Mouse (Mus musculus) megakaryocyte progenitor cell, adult 5-6 weeks (primary cell): ENCODE data around the gene Kdelc1. TPM values are rescaled to one million over a fixed set of nuclear protein-coding genes. Genes with fewer than 3 reads are reported as not detected.

Source experiments
- ATAC-seq: replicated peaks from 2 replicates; pipeline ENCODE4 v1.8.0; 2016; ENCODE audit warnings: mild to moderate bottlenecking, moderate TSS enrichment, inconsistent platforms; ENCODE audit not compliant: poor library complexity
- total RNA-seq, 2 experiments: library from RNA; stranded (forward) in 1 of 2; stranded (reverse) in 1 of 2; fragments of 157-497, 149-512 nt in 1 of 2; fragments of 200-1000 nt in 1 of 2; gene quantifications; 2 replicates each; pipeline versions ENCODE4 v1.2.3 to v1.2.4; 2015 to 2017

The Kdelc1 gene
- total RNA-seq (2015) (38.7 and 41.8 TPM in 2 replicates), total RNA-seq (2017) (34.3 and 35.7 TPM in 2 replicates)

DNA sequence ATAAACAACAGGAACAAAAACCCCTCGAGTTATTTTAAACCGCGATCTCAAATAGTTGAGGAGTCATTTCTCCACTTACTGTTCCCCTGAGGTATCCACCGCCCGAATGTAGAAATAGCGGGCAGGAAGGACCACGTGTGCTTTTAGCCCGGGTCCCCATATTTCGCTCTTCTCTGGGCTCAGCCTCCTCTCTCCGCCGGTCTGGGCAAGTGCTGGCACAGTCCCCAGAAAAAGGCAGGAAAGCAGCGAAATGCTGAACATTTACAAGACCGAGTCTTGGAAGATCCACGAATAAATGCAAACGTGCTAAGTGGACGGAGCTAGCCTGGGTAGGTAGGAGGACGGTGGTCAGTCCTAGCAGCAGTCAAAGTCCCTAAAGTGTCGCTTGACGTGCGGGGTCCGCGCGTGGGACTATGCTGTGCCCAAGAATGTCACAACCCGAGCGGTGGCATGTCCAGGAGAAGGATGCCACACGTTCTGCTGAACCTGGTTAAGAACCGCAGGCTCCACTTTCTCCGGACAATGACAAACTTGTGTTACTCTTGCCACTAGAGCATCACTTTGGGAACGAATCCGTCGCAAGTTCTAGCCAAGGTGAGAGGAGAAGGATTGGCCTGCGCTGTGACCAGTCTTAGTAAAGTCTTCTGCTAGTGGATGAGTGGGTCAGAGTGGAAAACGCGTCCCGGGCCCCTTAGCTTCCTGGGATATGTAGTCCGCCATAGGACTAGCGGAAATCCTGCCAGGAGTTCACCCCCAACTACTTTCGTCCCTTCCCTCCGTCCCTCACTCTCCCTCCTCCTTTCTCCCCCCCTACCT, at the start of gene Kdelc1, which contains the start of gene Bivm:
TSS of gene Kdelc1 (minus strand) at position 570 of the 816 bp plus-strand sequence.
TSS of gene Bivm (plus strand) at position 719 of the 816 bp plus-strand sequence.
- peak; percentile 78 for ATAC-seq

DNA sequence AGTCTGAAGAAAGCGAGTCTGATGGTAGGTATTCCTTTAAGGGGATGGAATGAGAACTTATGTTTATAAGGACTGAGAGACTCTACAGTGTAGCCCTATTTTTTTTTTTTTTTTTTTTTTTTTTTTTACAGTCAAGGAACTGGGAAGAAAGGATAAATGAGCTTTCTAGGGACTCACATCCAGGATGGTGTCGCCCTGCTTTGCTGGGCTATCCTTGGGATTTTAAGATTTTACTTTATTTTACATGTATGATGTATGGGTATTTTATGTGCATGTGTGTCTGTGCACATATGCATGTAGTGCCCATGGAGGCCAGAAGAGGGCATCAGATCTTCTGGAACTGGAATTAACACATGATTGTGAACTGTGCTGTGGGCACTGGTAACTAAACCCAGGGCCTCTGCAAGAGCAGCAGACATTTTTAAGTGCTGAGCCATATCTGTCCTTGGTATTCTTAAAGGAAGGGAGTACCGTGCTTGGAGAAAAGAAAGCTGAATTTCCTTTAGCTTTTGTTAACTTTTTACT, 49.3 kb upstream of the Kdelc1 start:
- 0 out of 2 replicates have a peak, but pooled peaks have one; percentile 11 for ATAC-seq

DNA sequence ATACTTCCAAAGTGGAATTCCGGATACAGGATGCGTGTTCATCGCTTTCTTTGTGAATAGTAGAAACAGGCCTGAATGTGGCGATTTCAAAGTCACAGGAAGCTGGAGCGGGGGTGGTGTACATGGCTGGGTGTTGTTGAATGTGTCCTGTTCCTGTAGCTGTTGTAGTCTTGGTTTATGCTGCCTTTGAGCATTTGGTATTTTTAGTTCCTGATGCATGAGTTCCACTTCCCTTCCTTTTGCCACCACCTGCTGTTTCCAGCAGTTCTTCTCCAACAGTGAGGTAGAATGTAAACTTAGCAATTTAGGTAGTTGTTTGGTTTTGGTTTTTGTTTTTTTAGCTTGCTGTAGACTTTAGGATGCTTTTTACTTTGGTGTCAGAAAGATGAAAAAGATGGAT, 43.8 kb upstream of the Kdelc1 start:
- ATAC-seq, result peak; percentile 57

DNA sequence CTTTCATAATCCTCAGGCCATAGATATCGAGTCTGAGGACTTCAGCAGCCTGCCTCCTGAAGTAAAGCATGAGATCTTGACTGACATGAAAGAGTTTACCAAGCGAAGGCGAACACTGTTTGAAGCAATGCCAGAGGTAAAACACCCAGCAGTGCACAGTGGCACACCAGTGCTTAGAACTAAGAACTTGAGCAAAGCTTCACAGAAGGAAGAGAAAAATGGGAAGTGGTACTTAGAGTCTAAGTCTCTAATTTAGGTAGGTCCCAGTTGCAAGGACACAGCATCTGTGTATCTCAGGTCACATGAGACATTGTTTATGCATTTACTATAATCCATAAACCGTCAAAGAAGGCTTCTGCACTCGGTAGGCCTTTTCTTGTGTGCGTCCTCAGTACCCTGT, 43.2 kb upstream of the Kdelc1 start:
- ATAC-seq, result no peak

DNA sequence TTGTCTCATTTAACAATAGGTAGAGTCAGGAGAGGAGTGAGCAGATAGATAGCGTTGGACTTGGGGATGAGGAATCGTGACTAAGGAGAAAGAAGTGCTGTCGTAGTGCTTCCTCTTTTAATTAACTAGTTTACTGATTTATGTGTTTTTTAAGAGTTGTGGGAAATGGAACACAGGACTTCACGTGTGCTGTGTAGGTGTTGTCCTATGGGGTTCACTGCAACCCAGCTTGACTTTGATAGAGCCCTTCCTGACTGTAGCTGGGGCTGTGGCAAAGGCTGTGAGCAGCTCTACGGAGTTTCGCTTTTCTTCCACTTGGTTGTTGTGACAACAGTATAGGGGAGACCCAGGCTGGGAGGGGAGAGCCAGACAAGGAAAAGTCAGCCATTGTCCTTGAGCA, 39.7 kb upstream of the Kdelc1 start:
- peak; percentile 43 for ATAC-seq

DNA sequence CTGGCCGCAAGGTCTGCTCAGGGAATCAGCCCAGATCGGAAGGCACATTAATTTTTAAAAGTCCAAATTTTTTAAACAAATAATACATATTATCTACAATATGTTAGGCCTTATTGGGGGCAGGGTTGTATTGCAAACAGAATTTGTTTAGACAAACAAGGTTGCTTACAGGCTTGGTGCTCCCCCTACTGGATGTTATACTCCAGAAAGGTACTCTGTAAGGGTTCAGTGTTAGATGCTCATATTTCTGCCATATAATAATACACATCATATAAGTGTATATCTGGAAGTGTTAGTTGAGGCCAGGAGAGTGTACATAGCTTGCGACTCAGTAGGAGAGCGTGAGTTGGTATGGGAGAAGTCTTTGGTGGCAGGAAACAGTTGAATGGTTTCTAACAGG, 36.7 kb upstream of the Kdelc1 start:
- peak; percentile 85 for ATAC-seq

DNA sequence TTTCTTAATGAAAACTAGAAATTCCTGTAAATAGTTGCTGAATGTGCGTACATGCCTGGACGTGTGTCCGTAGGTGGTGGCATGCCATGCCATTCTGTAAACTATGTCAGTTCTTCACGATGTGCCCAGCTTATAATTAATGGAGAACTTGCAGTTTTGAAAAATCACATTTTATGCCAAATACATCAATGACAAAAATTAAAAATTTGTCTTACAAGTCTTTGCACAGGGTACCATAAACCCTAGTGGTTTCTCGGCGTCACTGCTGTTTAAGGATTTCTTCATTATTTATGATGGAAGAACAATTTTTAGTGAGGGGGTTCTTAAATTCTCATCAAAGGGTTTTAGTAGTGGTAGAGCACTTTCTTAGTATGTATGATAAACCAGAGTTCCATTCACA, 30.1 kb upstream of the Kdelc1 start:
- ATAC-seq, result no peak

DNA sequence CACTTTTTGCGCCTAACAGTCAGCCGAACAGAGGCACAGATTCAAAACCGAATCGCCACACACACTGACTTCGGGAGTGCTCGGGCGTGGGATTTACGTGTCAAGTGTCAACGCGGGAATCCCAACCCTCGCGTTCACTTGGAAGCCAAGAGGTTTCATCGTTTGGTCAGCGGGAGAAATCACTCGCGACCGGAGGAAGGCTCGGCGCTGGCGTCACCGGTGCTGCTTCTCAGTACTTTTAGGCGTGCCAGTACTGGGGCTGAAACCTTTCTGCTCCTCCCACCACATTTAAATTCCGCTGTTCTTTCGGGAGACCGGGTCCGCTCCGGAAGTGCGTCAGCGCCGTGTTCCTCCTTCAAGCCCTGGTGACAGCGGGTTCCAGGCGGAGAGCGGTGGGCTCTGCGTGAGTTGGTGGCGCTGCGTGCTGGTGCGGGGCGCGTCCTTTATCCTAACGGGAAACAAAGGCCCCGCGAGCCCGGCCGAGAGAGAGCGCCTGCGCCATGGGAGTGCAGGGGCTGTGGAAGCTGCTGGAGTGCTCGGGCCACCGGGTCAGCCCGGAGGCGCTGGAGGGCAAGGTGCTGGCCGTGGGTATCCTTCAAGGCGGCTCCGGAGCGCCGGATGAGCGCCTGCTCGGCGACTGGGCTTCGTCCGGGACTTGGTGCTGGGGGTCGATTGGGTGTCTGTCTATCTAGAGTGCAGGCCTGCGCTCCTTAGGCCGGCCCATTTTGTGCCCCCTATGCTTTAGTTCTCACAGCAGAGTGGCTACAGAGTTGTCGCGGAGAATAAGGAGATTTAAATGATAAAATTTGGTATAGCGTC, 29.2 kb upstream of the Kdelc1 start, which contains the start of gene Ercc5:
TSS of gene Ercc5 (plus strand) at position 182 of the 819 bp plus-strand sequence.
- peak; percentile 95 for ATAC-seq

DNA sequence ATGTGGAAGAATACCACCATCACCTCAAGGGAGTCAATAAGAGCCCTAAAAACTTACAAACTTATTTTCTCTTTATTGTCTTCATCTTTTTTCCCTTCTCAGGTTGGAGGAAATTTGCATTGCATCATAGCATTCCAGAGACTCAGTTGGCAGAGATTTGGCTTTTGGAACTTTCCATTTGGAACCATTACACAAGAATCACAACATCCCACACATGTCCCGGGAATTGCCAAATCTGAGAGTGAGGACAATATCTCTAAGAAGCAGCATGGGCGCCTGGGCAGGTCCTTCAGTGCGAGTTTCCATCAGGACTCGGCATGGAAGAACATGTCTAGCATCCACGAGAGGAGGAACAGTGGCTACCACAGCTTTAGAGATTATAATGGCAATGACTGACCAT, 24.1 kb upstream of the Kdelc1 start:
- ATAC-seq, result no peak

DNA sequence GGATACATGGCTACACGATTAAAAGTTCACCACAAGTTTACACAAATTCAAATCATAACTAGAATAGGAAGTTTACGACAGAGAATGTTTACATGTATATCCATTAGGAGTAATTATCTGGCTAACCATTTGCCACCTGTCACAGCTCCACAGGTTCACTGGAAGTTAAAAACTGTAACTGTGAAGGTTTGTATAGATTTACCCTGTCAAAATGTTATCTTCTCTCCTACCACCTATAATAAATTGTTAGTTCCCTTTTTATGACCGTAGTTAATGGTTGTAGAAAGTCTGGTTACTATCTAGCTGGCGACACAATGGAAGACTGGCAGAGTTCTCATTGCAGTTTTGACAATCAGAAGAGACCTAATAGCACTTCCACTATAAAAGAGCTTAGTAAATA, 21.6 kb upstream of the Kdelc1 start:
- no peak for ATAC-seq

DNA sequence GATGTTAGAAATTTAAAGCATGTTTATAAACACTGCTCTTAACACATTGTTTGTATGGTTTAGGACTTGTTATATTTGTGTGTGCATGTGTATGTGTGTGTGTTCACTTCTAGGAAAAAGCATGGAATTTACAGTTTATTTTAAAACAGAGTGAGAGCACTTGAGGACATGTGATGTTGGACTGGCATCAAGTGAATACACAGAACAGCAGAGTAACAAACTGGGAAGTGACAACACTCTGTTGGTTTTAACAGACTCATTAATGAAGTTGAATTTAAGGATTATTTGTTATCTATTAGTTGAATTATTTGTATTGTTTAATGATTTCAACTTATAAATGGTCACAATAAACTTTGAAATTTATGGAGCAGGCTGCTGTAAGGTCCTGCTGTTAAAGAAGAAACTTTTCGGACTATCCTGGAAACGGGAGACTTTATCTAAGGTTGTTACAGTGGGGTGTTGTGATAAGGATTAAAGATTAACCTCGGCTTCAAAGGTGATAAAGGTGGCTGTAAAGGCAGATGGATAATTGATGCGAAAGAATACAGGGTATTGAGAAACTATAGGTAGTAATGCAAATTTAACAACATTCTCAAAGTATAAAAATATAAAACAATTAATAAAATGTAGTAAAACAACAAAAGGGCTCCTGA, 11.4 kb upstream of the Kdelc1 start:
- no peak for ATAC-seq

DNA sequence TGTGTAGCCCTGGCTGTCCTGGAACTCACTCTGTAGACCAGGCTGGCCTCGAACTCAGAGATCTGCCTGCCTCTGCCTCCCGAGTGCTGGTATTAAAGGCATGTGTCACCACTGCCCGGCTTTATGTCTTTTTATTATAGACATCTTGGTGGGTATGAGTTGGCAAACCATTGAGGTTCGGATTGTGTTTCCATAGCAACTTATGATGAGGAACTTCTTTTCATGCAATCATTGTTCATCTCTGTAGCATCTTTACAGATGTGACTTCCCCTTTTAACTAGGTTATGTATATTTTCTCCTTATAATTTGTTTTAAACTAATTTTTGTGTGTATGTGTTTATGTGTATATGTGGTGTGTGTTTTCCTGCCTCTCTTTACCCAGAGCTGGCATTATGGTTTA, 7.0 kb upstream of the Kdelc1 start:
- peak; percentile 44 for ATAC-seq

DNA sequence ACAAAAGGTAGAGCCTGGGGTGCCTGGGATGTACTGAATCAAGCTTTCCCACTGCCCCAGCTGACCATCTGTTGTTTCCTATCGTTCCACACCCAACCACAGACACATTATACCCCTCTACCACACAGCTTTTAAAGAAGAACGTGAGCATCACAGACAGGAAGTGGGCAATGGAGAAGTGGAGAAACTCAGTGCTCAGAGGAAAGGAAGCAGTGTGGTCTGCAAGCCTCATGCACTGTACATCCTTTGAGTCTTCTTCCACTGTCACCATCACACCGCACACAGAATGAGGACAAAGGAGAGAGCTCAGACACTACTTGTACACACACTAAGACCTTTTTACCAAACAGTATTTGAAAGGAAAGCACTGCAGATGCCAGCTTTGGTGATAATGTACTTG, 3.6 kb upstream of the Kdelc1 start:
- ATAC-seq, result peak; percentile 37

DNA sequence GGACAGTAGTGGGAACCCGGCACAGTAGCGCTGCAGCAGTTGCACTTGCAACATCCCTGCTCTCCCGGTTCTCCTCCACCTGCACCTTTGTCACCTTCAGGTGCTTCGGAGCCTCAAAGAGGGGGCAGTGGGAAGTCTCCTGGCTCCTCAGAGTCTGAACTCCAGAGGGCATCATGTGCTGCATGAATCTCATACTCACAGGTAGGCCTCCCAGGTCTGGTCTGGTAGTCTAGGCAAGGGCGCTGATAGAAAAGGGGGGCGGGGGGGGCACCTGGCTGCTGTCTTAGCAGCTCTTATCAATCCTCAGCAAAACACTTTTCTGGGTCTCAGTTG, 1.4 kb upstream of the Kdelc1 start:
- no peak for ATAC-seq

DNA sequence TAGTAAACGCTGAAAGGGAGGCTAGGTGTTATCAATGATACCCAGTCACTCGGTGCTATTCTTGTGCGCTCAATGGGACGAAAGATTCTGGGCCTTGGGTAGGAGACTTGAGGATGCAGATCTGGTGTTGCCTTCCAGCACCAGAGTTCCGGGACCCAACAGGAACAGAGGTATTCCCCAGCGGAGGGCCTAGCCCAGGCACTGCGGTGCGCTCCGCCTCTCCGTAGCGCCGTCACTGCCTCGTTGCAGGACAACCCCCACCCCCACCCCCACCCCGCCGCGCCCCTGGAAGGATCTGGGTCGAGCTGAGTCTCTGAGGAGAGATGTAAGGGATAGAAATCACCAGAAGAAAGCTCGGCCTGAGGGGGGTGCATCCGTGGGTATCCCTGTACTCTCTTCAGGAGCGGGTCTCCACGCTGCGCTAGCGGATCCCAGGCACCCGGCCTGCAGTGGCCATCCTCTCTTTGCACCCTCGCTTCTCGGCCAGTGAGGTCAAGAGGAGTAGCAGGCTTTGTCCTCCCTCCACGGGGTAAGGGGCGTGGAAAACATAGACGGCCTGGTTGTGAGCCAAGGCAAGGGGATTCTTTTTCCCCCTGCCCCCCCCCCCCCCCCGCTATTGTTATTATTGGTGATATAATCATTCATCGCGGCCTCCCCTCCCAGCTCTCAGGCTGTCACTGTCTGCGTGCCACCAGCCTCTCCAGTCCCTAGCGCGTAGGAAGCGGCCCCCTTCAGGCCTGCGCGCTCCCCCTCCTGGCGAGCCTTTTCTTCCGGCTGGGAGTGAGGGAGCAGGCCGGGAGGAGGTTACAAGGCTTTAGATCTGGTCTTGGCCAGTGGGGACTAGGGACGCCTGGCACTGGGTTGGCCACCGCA, 829 bp upstream of the Kdelc1 start:
- peak; percentile 63 for ATAC-seq

DNA sequence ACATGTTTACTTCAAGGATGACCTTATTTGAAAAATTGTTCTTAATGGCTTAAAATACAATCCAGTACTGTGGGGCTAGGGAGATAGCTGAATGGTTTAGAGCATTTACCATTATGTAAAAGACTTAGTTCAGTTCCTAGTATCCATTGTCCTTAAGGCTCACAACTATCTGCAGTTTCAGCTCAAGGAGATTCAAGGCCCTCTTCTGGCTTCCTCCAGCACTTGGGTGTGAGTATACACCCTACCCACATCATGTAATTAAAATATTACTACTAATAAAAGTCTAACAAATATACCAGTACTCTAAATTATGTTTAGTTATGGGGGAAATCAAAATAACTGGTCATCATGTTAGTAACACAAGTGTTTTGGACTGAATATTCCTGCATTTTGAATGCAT, 1.0 kb downstream of the Kdelc1 start:
- no peak for ATAC-seq

DNA sequence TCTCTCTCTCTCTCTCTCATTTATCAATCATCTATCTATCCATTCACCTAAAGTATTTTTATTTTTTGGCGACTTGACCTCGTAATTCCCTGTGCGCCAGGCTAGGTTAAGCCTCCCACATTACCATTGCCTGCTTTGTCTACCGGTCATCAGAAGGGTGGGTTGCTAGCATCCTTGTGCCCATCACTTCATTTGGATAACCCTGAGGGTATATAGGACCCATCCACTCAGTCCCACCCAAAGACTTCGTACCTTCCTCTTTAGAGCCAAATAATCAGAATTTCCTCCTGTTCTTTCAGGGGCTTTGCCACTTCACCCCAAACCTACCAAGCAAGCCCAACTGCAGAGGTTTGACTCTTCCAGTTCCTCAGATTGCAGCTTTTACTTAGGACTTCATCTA, 15.7 kb downstream of the Kdelc1 start:
- ATAC-seq, result no peak

DNA sequence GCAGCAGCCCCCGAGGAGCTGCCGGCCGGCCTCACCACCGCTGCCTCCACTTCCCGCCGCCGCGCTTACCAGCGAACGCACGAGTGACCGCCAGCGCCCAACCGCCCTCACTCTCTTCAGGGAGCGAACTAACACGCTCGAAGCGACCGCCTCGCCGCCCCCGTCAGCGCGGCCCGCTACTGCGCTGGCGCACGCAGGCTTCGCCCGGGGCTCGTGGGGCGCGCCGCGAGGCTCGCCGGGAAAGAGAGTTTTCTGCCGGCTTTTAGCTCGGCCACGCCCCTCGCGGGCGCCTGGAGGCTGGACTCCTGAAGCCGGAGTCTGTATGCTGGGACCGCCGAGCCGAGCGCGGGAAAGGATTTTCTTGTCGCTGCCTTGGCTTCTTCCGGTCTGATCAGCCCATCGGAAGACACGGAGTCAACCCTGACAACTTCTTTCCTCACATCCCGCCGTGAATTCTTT, 16.3 kb downstream of the Kdelc1 start, which contains the start of gene Tex30:
TSS of gene Tex30 (minus strand) at position 183 of the 459 bp plus-strand sequence.
- peak; percentile 87 for ATAC-seq

DNA sequence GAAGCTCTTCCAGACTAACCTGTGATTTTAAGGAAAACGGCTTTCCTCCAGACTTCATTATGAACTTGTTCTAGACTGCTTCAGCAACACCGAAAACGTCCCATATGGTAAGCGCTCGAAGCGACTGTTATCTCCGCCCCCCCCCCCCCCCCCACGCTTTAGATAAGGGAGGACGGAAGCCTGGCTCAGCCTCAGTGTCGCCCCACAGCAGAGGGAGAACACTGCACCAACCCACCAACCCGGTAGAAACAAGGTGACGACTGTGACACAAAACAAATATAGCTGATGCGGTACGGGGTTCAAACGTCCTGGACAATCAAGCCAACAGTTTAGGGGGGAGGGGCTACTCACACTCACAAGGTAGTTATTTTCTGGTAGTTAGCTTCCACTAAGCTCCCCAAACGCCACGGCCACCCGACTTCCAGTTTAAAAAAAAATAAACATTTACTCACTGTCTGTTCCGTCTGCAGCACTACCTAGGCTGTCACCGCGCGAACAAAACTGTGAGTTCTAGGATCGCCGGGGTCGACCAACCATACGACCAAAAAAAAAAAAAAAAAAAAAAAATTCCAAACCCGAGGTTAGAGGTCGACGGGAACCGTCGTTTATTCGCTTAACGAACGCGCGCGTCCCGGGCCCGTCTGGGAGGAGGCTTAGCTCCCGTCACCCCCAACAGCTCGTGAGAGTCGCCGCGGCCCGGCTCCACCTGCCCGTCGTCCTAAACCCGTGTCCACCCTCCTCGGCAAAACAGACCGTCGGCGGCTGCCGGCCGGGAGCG, 17.0 kb downstream of the Kdelc1 start:
- peak; percentile 68 for ATAC-seq
